Comparison of ENCODE assay signal across 11 mouse cellular contexts in genomic region chr19:41973891-41974794, GRCm38 (mm10). TPM values are rescaled to one million over a fixed set of nuclear protein-coding genes. Genes with fewer than 3 reads are reported as not detected.
DNase-seq lines count a peak whose midpoint lies in the region; ATAC-seq and TF ChIP-seq lines count a peak whose summit lies in the region.
"Had no signal": no experiment of that assay in that cellular context is flagged by ENCODE, and none has a peak within 500 bp of the region (broad histone marks: within the 10 kb centered on the region; RNA-seq: fewer than 3 reads in every experiment).

No protein-coding gene starts in this region.

- 50% methylated on average over 13 of the region's 13 CpGs for WGBS in midbrain, embryonic 16.5 days

- H3K9ac ChIP-seq in midbrain, embryonic 16.5 days (ENCODE audit: low read depth, low read length): no peak overlapping the region
- H3K9ac ChIP-seq: lung, embryonic 14.5 days had no signal

- no peaks in the 10 kb centered on the region for H3K9me3 ChIP-seq in midbrain, embryonic 16.5 days (replicated peaks; ENCODE audit: control insufficient read depth, low read length, poor library complexity, severe bottlenecking)
- H3K9me3 ChIP-seq: G1E had no signal

- no peak overlapping the region for H3K4me2 ChIP-seq in midbrain, embryonic 16.5 days (ENCODE audit: low read length)
- H3K4me2 ChIP-seq: lung, embryonic 14.5 days had no signal

- H3K4me3 ChIP-seq in layer of hippocampus, adult 2 months: no peak overlapping the region
- H3K4me3 ChIP-seq in bone marrow macrophage, adult 2 months (ENCODE audit: insufficient read depth, low read length): no peak overlapping the region
- H3K4me3 ChIP-seq in midbrain, embryonic 16.5 days (ENCODE audit: low read depth, low read length): no peak overlapping the region

- TF ChIP-seq CTCF in layer of hippocampus, adult 2 months (conservative IDR thresholded peaks at IDR 0.05): no peak
- no peak for TF ChIP-seq CTCF in bone marrow macrophage, adult 2 months (IDR thresholded peaks at IDR 0.05; ENCODE audit: low read depth, low read length)

- TF ChIP-seq POLR2A in bone marrow macrophage, adult 2 months (IDR thresholded peaks at IDR 0.05; ENCODE audit: borderline replicate concordance, low read depth, low read length): no peak

- DNase-seq in layer of hippocampus, adult 2 months (ENCODE audit: low spot score in 2 of 2): no peak
- no peak for DNase-seq in layer of hippocampus, adult 8-10 months (ENCODE audit: low spot score in 2 of 2)
- DNase-seq in cerebellum, adult 11 months: no peak
- no peak for DNase-seq in adrenal gland, postnatal 14 days
- DNase-seq in cerebellum, postnatal 25 days: no peak
- DNase-seq: cerebellum, adult 8-10 months; lung, embryonic 14.5 days had no signal

- peaks cover 2% of the 10 kb centered on the region; the same call in 1 of the 2 replicates for H3K36me3 ChIP-seq in midbrain, embryonic 16.5 days (ENCODE audit: control insufficient read depth, insufficient read depth, low read length)

- peak; percentile 92 for ATAC-seq in frontal cortex, adult (ENCODE audit: low TSS enrichment)
- peak; percentile 45; the same call in 1 of the 2 replicates for ATAC-seq in midbrain, embryonic 16.5 days

- peaks cover 27% of the 10 kb centered on the region for H3K4me1 ChIP-seq in bone marrow macrophage, adult 2 months (ENCODE audit: control insufficient read depth, insufficient read depth, low read length)
- H3K4me1 ChIP-seq in midbrain, embryonic 16.5 days (ENCODE audit: control insufficient read depth, insufficient read depth, low read length): peaks cover 5% of the 10 kb centered on the region

- H3K27ac ChIP-seq in layer of hippocampus, adult 2 months: peak overlapping the region; percentile 5
- peak overlapping the region; percentile 48 for H3K27ac ChIP-seq in bone marrow macrophage, adult 2 months (ENCODE audit: insufficient read depth, low read depth, low read length)
- H3K27ac ChIP-seq in midbrain, embryonic 16.5 days (ENCODE audit: low read length): no peak overlapping the region

- no peaks in the 10 kb centered on the region for H3K27me3 ChIP-seq in midbrain, embryonic 16.5 days (ENCODE audit: control insufficient read depth, insufficient read depth, low read depth, low read length)

RNA-seq across cellular contexts. Expression of gene Mms19, which starts 6.8 kb away (rescaled TPM):
- 10 to 100 TPM; 30.9 to 39.2 TPM for total RNA-seq in layer of hippocampus, adult 2 months (2021)
- total RNA-seq in layer of hippocampus, adult 8-10 months (2022): 10 to 100 TPM; 30.8 to 60.2 (median 39.4) TPM
- polyA plus RNA-seq in bone marrow macrophage, adult 2 months (2012; ENCODE audit: insufficient read depth, insufficient read length, missing spikeins): 43.7 and 57.0 TPM in 2 replicates
- polyA plus RNA-seq in midbrain, embryonic 16.5 days (2015; fragmentation: Nextera tagmentation; extraction: Ambion mirVana): 27.0 and 31.9 TPM in 2 replicates
- 19.9 and 22.2 TPM in 2 replicates for total RNA-seq in adrenal gland, postnatal 14 days (2021)

RNA-seq across cellular contexts. Expression of gene Ubtd1, which starts 7.4 kb away (rescaled TPM):
- total RNA-seq in layer of hippocampus, adult 2 months (2021): 10 to 100 TPM; 14.0 to 14.6 TPM
- total RNA-seq in layer of hippocampus, adult 8-10 months (2022): 10 to 100 TPM; 11.2 to 14.4 (median 13.2) TPM
- polyA plus RNA-seq in bone marrow macrophage, adult 2 months (2012; ENCODE audit: insufficient read depth, insufficient read length, missing spikeins): 44.1 and 46.7 TPM in 2 replicates
- 9.1 and 10.1 TPM in 2 replicates for polyA plus RNA-seq in midbrain, embryonic 16.5 days (2015; fragmentation: Nextera tagmentation; extraction: Ambion mirVana)
- total RNA-seq in adrenal gland, postnatal 14 days (2021): 13.9 and 20.0 TPM in 2 replicates

RNA-seq across cellular contexts. Expression of gene Zdhhc16, which starts 40.9 kb away (rescaled TPM):
- 10 to 100 TPM; 45.2 to 47.3 TPM for total RNA-seq in layer of hippocampus, adult 2 months (2021)
- 10 to 100 TPM; 43.5 to 47.4 (median 44.0) TPM for total RNA-seq in layer of hippocampus, adult 8-10 months (2022)
- polyA plus RNA-seq in bone marrow macrophage, adult 2 months (2012; ENCODE audit: insufficient read depth, insufficient read length, missing spikeins): 43.9 and 44.3 TPM in 2 replicates
- polyA plus RNA-seq in midbrain, embryonic 16.5 days (2015; fragmentation: Nextera tagmentation; extraction: Ambion mirVana): 84.2 and 90.2 TPM in 2 replicates
- 31.4 and 31.8 TPM in 2 replicates for total RNA-seq in adrenal gland, postnatal 14 days (2021)

RNA-seq across cellular contexts. Expression of gene Exosc1, which starts 40.9 kb away (rescaled TPM):
- 10 to 100 TPM; 27.6 to 35.4 TPM for total RNA-seq in layer of hippocampus, adult 2 months (2021)
- total RNA-seq in layer of hippocampus, adult 8-10 months (2022): 10 to 100 TPM; 25.5 to 34.9 (median 29.1) TPM
- polyA plus RNA-seq in bone marrow macrophage, adult 2 months (2012; ENCODE audit: insufficient read depth, insufficient read length, missing spikeins): 17.8 and 19.0 TPM in 2 replicates
- 59.1 and 61.3 TPM in 2 replicates for polyA plus RNA-seq in midbrain, embryonic 16.5 days (2015; fragmentation: Nextera tagmentation; extraction: Ambion mirVana)
- 23.9 and 25.4 TPM in 2 replicates for total RNA-seq in adrenal gland, postnatal 14 days (2021)
